Mouse (Mus musculus) myocyte (in vitro differentiated cells): ENCODE data around the gene Tex21.

Experiments used
- CEBPB ChIP-seq: IDR thresholded peaks from 2 replicates; pipeline ENCODE4 v1.6.1; 2011; ENCODE audit warnings: mild to moderate bottlenecking, moderate library complexity; ENCODE audit not compliant: poor library complexity, insufficient read depth, severe bottlenecking
- E2F4 ChIP-seq: IDR thresholded peaks from one replicate; pipeline ENCODE4 v1.6.1; 2011; ENCODE audit warnings: mild to moderate bottlenecking, control low read depth, moderate library complexity; ENCODE audit not compliant: insufficient read depth
- MAX ChIP-seq: IDR thresholded peaks from one replicate; pipeline ENCODE4 v1.6.1; 2011; ENCODE audit warnings: low read depth, mild to moderate bottlenecking, control low read depth
- MYOG ChIP-seq, 3 experiments: IDR thresholded peaks; one replicate each; pipeline ENCODE4 v1.6.1; 2011; ENCODE audit warnings: control low read depth in 2 of 3, low read depth in 2 of 3, mild to moderate bottlenecking in 2 of 3; ENCODE audit not compliant: insufficient read length in 2 of 3, control insufficient read depth in 1 of 3, insufficient read depth in 1 of 3
- POLR2A ChIP-seq: IDR thresholded peaks from one replicate; pipeline ENCODE4 v1.6.1; 2011; ENCODE audit warnings: low read depth, mild to moderate bottlenecking, control low read depth, moderate library complexity; ENCODE audit not compliant: insufficient read length
- POLR2AphosphoS2 ChIP-seq: IDR thresholded peaks from one replicate; pipeline ENCODE4 v1.6.1; 2011; ENCODE audit warnings: low read depth, control low read depth; ENCODE audit not compliant: insufficient read length
- SRF ChIP-seq: IDR thresholded peaks from one replicate; pipeline ENCODE4 v1.6.1; 2011; ENCODE audit warnings: low read depth; ENCODE audit not compliant: control insufficient read depth, insufficient read length
- TCF12 ChIP-seq: IDR thresholded peaks from one replicate; pipeline ENCODE4 v1.6.1; 2011; ENCODE audit warnings: mild to moderate bottlenecking, control low read depth; ENCODE audit not compliant: poor library complexity, insufficient read depth, severe bottlenecking
- USF1 ChIP-seq: IDR thresholded peaks from one replicate; pipeline ENCODE4 v1.6.1; 2011; ENCODE audit warnings: low read depth, mild to moderate bottlenecking, control low read depth, moderate library complexity

DNA sequence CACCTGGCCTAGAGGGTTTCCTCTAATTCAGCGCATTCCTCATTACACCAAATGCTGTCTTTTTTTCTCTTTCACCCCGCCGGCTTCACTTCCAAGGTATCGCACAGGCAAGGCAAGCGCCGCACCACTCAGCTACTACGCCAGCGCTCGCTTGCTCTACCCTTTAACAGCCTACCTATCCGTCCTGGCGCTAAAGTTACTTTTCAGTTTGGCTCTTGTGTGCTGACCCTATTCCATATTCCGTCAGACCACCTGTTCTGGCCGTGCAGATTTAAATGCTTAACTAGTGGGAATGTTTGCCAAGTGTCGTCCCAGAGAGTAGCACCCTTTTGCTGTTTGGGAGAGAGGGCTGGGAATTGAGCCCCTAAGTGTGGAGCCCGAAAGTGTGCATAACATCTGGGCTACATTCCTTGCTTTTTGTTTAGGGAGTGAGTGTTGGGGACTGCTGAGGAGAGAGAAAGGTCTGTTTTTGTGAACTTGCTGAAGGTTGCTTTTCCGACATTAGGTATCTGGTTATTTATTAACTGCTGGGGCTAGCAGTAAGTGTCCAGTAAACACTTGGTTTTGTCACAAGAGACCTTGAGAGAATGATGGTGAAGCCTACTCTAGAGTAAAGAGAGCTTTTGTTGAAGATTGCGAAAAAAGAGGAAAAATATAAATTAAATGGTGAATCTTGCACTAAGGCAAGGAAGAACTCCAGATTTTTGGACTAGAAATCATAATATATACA is 9.7 kb upstream of the Tex21 start:
- TF ChIP-seq TCF12 (no peak), POLR2AphosphoS2 (no peak), POLR2A (no peak), MYOG (IDR thresholded peaks at IDR 0.05; ENCODE audit: control insufficient read depth in 1 of 3, insufficient read depth in 1 of 3, insufficient read length in 2 of 3, low read depth in 2 of 3) (no peak), USF1 (no peak), CEBPB (no peak), SRF (no peak), MAX (no peak), E2F4 (no peak)
